Mouse (Mus musculus) adrenal gland, adult 2 months (tissue): ENCODE results near the gene 2610528J11Rik. TPM values are rescaled to one million over a fixed set of nuclear protein-coding genes. Genes with fewer than 3 reads are reported as not detected.
"Not testable (repeated sequence)": the region's sequence is repeated elsewhere in the genome, so short reads cannot be mapped to it uniquely, and the experiment has no call there.

Experiments used
- DNase-seq: peaks from one replicate; pipeline ENCODE4 v3.0.0; 2021
- long read RNA-seq: library from polyadenylated mRNA; stranded (forward); transcript quantifications from one replicate; pipeline ENCODE4 v2.0.0, GENCODE M21; 2021
- polyA plus RNA-seq: library from polyadenylated mRNA; depleted of rRNA; stranded (reverse); fragments of >200 nt; gene quantifications from 2 replicates; pipeline ENCODE4 v1.2.3, GENCODE M21; 2012; rRNA removed
- total RNA-seq, 2 experiments: library from RNA; stranded (reverse); gene quantifications; 2 replicates each; pipeline ENCODE4 v1.2.3; 2021

2610528J11Rik gene
- not detected for total RNA-seq
- not detected in 2 replicates for polyA plus RNA-seq
- long read RNA-seq: 0 reads

DNA sequence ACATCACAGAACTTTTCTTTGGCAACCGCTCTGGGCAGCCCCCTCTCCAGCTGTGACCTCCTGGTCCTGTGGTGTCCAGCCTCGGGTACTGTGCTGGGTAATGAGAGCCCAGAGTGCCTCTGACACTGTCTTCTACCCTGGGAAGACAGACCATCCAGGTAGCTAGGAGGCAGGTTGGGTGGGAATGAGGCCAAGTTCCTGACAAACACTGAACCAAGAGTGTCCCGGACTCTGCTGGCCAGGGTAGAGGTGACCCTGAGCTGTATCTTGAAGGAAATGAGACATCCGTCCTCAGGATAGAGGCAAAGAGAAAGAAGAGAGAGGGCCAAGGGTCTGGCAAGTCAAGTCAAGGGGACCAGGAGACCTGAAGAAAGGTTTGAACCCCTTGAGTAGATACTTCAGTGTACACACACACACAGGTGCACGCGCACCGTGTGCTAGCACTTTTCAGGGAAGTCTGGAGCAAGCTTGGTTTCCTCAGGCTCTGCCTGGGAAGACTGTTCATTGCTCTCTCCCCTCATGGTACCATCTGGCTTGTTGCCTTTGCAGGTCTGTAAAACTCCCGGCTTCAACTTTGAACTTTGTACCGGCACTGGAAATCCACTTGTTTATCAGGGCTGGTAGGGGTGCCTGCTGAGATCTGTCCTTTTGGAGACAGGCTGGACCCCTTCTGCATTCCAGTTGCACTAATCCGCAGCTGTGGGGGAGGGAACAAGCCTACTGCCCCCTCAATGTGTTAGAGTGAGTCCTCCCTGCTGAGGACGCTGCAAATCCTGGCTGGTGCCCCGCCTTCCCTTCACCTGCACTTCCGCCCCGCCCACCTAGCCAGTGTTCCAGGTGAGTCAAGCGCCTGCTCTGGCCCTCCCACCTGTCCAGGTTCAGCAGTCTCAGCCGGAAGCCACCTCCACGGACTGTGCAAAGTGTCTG lies at the start of gene 2610528J11Rik:
TSS of gene 2610528J11Rik (plus strand) at position 592 of the 927 bp plus-strand sequence.
- no peak for DNase-seq

DNA sequence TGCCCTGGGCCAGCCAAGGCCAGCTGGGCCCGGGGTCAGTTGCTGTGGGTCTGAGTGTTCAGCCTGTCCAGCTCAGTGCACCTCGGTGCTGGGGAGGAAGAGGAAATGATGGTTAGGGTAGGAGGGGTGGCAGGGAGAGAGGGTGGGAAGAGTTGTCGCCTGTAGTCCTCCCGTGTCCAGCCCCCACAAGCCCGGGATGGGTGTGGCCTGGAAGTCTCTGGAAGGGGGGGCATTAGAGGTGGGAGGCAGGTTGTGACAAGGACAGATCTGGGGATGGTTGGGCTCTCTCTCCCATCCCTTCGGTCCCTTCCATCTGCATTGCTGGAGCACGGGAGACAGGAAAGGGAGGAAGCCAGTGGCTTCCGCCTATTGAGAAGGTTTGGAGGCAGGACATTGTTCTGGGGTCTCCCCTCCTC lies 37.1 kb upstream of the 2610528J11Rik start, which contains the start of gene Tie1:
TSS of gene Tie1 (minus strand) at position 345 of the 416 bp plus-strand sequence.
- peak; percentile 79 for DNase-seq

DNA sequence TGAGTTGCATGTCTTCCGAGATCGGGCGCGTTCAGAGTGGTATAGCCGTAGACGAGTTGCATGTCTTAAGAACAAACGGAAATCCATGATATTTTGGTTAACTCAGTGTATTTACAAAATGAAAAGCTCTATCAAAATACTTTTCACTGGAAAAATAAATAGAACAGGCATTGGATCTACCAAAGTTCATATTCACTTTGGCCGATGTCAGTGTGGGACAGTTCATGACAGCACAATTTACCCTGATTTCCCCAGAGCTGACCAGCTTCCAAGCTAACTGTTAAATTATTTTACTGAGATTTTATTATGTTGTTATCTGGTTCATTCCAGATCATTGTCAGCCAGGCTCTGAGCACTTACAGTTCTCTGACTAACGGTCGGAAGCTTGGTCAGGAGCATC lies 36.3 kb upstream of the 2610528J11Rik start:
- DNase-seq: no peak

DNA sequence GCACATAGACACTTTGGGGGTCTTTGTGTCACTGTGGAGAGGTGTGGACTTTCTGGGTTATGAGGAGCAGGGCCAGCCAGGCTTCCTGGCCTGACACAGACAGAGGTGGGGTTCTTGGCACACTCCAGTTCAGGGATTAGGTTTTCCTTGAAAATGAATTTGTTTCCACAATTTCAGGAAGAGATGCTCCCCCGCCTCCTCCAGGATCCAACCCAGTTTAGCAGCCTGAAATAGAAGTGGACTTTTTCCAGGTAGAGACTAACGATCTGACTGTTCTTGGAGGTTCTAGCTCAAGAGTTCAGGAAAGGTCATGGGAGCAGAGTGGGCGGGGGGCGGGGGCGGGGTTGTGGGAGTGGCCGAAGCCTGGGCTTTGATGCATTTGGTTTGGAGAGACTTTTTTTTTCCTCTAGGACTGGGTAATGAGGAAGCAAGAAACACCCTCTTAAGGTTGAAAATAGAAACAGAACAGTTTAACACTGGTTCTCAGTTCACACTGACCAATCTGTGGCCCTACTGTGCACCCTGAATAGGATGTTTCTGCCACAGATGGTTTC lies 26.6 kb upstream of the 2610528J11Rik start:
- peak; percentile 40 for DNase-seq

DNA sequence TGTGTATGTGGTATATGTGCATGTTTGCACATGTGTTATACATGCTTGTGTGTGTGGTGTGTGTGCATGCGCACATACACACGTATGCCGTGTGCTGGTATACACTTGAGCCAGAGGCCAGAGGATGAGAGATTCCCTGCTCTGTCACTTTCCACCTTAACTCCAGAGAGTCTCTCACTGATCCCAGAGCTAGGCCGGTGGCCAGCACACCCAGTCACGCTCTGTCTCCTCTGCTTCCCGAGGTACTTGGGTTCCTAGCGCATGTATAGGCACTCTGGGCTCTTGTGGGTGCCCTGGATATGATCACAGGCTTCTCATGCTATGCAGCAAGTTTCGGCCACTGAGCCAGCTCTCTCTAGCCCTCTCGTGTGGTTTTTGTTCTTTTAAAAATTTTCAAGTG lies 26.0 kb upstream of the 2610528J11Rik start:
- no peak for DNase-seq

DNA sequence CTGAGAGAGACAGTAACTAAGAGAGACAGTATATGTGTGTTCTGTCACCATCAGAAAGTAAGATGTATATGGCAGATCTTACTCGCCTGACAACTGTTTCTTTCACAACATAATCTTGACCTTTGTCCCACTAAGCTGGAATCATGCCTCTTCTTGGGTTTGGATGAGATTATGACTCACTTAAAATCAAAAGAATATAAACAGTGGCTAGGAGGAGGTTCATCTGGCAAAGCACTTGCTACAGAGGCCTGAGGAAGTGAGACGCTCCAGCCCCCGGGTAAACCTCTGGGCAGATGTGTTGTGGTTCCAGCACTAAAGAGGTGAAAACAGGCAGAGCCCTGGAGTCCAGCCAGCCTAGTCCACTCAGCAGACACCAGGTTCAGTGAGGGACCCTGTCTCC lies 21.2 kb upstream of the 2610528J11Rik start:
- no peak for DNase-seq

DNA sequence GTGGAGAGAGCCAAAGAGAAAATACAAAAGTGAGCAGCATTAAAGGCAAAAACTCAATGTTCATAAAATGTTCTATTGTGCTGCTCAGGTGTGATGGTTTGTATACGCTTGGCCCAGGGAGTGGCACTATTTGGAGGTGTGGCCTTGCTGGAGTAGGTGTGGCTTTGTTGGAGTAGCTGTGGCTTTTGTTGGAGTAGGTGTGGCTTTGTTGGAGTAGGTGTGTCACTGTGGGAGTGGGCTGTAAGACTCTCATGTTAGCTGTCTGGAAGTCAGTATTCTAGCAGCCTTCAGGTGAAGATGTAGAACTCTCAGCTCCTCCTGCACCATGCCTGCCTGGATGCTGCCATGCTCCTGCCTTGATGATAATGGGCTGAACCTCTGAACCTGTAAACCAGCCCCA lies 19.6 kb upstream of the 2610528J11Rik start:
- DNase-seq: not testable (repeated sequence)

DNA sequence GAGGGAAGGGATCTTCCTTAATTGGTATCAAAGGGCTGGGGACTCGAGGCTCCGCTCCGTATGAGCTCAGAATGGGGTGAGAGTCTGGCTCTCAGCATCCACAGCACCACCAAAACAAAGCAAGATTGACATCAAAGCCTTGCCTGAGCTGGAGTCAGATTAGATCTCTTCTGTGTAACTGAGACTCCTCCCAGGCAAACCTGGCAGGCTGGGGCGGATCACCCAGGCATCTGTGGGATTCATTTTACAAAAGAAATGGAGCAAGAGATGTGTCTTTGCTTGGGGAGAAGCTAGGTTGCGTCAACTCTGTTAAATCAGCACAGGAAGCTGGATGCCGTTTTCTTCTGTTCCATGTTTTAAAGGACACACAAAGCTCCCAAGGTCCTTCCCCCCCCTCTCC lies 17.7 kb upstream of the 2610528J11Rik start:
- no peak for DNase-seq

DNA sequence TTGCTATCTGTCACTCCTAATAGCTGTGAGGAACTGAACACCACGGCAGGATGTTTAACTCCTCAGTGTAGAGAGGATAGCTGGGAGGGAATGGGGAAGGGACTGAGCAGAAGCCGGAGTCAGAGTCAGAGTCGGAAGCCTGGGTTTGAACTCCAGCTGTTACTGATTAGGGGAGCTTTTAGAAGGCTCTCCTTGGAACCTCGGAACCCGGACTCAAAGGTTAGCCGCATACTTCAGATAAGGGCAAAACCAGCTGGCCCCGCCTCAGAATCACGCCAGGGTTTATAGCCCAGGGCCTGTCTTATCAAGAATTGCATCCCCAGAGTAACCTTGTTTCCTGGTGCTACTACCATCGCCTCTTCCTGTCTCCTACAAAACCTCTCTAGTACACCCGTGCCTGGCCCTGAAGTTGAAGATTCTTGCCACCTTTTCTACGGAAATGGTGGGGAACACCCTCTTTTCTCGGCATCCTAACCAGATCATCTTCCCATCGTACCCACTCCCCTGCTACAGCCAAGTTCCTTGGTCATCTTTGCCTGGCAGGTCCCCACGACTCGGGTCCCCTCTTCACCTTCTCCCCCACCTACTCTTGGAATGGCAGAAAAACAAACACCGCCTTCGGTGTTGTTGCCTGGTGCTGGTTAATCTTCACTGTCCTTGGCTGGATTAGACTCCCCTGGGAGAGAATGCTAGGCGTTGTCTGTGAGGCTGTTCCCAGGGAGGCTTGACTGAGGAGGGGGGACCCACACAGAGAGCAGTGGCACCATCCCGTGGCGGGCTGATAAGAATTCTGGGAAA lies 9.9 kb upstream of the 2610528J11Rik start:
- DNase-seq: peak; percentile 12

DNA sequence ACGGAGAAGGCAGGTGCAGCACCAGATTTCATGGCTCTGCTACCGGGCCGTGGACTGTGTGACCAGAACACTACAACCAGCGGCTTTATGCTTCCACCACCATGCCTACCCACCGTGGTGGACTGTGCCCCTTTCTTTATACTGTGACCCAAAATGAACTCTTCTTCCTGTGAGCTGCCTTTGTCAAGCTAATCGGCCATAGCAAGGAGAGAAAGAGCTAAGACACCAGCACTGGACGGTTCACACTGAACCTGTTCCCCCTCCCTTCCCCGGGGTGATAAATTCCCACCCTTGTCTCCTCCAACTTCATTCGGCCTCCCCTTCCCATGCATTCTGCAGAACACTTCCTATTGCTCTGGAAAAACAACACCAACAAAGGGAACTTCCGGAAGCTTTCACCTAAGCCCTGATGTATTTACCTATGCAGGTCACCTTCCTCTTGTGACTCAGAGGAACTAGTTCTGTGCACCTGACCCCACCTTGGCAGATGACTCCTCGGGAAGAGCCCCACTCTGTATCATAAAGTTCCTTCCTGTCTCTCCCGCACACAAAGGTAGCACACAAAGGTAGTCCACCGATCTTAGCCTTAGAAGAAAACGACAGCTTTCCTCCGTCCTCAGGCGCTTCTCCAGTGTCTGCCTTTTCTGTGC lies 9.2 kb upstream of the 2610528J11Rik start:
- DNase-seq: no peak

DNA sequence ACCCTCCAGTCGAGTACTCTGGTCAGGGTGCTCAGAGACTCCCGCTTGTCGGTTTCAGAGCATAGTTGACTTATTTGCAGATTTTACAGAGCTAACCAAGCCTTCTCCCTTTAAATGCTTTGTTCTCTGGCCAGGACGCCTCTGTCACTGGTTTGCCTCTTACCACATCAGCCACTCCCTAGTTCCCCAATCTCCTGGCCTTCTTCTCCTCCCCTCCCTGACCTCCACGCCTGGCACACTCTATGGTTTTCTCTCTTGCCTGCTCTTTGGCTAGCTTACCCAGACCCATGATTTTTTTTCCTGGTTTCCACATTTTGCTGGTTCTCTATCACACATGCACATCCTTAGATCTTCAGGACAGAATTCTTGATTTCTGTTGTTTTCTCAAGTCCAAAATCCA lies 8.6 kb upstream of the 2610528J11Rik start:
- no peak for DNase-seq

DNA sequence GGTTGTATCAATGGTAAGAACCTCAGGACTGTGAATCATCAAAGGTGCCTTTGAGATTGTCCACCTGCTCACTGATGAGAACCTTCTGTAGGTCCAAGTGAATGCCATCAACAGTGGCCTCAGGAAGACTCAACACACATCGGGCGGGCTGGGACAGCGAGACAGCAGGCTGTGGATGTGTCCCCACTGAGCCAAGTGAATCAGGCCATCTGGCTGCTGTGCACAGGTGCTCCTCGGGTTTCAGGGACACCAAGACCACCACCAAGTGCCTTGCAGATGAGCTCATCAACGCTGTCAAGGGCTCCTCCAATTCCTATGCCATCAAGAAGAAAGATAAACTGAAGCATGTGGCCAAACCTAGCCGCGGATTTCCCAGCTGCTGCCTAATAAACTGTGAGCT lies 4.6 kb upstream of the 2610528J11Rik start:
- DNase-seq: no peak

DNA sequence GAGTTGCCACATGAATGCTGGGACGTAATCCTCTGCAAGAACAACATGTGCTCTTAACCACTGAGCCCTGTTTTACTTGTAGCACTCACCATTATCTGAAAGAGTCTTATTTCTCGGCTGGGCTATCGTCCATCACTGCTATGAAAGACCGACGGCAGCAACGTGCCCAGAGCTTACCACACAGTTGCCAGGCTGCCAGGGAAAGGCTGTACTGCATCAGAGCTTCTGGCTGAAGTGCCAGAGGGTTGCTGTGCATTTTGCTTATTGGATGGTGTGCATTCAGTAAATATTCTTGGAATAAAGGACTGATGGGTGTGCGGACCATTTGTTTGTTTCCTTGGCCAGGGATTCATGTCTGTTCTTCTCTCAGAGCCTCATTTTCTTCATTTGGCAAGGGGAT lies 2.8 kb upstream of the 2610528J11Rik start:
- no peak for DNase-seq

DNA sequence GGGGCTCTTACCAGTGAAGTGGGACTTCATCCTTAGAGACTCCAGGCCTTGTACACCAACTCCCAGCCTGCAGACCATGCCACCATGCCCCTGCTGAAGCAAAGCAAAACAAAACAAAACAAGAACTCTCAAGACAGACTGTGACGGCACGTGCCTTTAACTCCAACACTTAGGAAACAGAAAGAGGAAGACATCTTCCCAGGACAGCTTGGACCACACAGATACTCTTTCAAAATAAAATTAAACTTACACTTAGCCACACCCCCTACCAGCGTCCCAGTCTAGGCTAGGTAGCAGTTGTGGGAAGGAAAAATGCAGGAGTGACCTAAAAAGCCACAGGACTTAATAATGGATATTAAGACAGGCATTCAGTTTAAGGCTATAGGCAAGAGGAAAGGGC lies 1.0 kb upstream of the 2610528J11Rik start:
- no peak for DNase-seq

DNA sequence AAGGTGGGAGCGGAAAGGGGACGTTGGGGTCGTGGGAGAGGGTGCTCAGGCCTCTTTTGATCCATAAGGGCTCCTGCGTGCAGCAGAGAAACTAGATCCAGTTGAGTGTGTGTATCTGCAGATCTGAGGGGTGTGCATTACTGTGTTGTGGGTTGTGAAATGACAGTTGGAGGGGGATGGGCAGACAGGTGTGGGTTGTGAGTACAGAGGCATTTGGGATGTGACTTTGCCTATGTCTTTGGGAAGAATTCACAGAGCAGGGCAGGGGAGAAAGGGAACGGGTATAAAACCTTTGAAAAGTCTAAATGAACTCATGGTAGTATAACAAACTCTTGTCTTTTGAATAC lies 509 bp downstream of the 2610528J11Rik start:
- DNase-seq: no peak

DNA sequence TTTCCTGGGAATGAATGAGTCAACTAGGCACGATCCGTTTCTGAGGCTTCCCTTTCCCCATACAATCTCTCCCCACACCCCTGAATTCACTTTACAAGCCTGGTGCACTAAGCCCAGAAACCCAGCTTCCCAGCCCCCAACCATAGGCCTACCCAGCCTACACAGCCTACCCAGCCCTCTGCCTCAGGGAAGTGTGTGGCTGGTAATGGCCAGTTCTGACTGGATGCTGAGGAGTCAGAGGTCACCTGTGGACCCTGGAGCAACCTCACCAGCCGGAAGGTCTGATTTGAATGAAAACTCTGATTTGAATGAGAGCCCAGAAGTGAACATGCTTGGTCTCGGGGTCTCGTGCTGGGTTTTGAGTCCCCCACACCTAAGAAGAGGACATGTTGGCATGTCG lies 921 bp downstream of the 2610528J11Rik start:
- no peak for DNase-seq

DNA sequence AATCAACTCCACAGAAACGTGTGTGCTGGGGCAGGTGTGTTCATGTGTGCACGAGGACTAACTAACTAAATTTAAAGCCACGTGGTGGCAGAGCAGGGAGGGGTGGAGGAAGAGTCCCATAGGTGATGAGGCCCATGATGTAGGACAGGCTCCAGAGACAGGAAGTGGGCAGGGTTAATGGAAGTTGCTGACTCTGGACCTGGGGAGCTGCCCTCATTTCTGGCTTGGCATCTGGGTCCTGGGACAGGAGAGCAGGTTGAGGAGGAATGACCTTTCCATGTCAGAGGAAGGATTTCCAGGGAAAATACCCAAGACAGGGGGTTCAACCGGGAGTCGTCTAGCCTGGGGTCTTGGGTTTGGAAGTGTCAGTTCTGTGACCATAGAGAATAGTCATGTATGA lies 5.9 kb downstream of the 2610528J11Rik start:
- DNase-seq: no peak

DNA sequence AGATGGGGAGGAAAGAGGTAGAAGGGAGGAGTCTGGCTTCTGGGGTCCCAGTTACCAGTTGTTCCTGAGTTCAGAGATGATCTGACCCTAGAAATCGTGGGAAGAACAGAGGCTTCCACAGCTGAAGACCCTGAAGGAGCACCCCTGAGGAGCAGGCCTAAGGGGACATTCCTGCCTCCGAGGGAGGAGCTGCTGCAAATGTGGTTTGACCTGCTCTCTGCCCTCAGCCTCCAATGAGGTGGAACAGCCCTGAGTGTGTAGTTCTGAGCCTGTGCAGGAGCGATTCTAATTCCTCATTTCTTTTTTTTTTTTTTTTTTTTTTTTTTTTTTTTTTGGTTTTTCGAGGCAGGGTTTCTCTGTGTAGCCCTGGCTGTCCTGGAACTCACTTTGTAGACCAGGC lies 6.4 kb downstream of the 2610528J11Rik start:
- no peak for DNase-seq

DNA sequence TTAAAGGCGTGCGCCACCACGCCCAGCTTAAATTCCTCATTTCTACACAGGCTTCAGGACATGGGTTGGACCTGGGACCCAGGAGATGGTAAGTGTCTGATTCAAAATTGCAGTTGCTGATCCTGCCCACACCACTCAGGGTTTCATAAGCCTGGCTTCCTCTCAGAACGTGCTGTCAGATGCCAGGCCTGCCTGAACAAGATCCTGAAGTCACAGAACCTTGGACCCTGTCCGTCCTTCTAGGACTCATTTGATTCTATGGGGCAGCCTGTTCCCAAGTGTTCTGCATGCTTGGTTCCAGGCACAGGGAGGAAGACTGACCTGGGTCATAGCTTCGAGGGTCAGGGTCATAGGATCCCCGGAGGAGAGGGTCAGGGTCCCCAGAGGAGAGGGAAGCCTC lies 6.8 kb downstream of the 2610528J11Rik start:
- DNase-seq: no peak

DNA sequence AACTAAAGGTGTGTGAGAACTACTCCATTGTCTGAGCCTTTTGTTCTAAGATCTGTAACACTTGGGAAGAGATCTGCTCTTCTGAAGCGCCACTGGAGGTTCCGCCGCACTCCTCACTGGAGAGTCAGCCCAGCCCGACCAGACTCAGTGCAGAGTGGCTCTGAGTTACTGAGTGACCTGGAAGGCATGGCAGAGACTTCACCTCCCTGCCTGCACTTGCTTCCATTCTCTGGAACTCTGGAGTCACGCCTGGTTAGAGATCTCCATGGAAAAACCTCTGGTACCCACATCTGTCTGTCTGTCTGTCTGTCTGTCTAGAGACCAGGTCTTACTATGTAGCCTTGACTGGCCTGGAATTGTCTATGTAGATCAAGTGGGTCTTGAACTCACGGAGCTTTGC lies 8.8 kb downstream of the 2610528J11Rik start:
- DNase-seq: no peak

DNA sequence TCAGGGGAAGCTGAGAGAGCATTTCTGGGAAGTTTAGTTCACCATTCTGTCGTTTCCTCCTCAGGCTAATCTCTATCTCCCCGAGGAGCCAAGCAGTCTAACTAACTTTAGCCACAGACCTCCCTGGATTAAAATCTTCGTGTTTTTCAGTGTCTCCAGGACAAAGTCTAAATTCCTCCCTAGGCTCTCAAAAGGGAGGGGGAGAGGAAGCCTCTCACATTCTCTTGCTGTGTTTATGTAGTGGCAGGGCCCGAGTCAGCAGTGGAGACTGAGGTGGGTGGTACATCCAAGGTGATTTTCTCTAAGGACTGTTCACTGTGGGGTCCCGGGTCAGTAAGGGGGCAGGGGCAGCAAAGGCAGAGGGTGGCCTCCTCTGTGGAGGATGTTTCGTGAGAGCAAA lies 11.0 kb downstream of the 2610528J11Rik start:
- DNase-seq: no peak

DNA sequence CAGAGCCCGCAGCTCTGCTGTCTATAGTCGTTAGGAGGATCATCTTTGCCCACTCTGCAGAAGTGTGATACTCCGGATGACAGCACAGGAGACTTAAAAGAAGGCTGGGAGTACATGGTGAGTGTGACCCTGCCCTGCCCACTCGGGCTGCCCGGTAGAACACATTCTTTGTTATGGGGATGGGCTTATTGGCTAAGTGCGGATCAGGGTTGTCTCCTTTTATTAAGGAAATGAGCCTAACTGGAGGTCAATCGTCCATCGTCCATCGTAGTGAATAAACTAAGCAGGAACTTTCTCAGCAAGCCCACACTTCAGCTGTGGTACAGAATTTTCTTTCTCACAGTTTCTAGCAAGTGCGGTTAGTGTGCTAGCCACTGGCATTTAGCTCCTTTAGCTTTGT lies 13.1 kb downstream of the 2610528J11Rik start:
- no peak for DNase-seq
